ENCODE assay signal across 12 mouse cellular contexts in the genomic region with DNA sequence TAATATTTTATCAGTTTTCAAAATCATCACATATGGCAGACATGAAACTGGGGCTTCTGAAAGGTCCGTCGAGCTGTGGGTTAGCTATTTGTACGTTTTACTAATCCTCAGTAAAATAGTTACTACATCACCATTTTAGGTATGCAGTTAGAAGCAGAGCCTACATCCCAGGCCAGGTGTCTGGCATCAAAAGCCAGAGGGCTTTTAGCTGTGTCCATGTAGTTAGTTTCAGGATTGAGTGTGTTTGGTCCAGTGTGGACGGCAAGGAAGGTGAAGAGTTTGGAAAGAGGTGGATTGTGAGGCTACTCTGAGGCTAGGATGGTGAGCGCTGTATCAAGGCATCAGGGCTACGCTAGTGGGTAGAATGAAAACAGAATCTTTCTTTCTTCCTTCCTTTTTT. TPM values are rescaled to one million over a fixed set of nuclear protein-coding genes. Genes with fewer than 3 reads are reported as not detected.
DNase-seq lines count a peak whose midpoint lies in the region; ATAC-seq and TF ChIP-seq lines count a peak whose summit lies in the region.
"Had no signal": no experiment of that assay in that cellular context is flagged by ENCODE, and none has a peak within 500 bp of the region (broad histone marks: within the 10 kb centered on the region; RNA-seq: fewer than 3 reads in every experiment).

No protein-coding gene starts in this region.

- no peaks in the 10 kb centered on the region for H3K27me3 ChIP-seq in forebrain, embryonic 13.5 days
- H3K27me3 ChIP-seq in forebrain, embryonic 14.5 days (replicated peaks; ENCODE audit: control insufficient read depth, insufficient read depth, low read length), result no peaks in the 10 kb centered on the region
- H3K27me3 ChIP-seq in hindbrain, postnatal 0 days (ENCODE audit: insufficient read depth, low read length), result no peaks in the 10 kb centered on the region
- no peaks in the 10 kb centered on the region for H3K27me3 ChIP-seq in hindbrain, embryonic 11.5 days (ENCODE audit: control insufficient read depth, insufficient read depth, low read length)
- H3K27me3 ChIP-seq in megakaryocyte, embryonic 14.5 days (replicated peaks), result no peaks in the 10 kb centered on the region
- no peaks in the 10 kb centered on the region for H3K27me3 ChIP-seq in liver, embryonic 14.5 days (ENCODE audit: control insufficient read depth, insufficient read depth, low read length)
- H3K27me3 ChIP-seq: CH12.LX; heart, embryonic 12.5 days had no signal

- H3K9ac ChIP-seq in forebrain, embryonic 13.5 days, result no peak overlapping the region
- no peak overlapping the region for H3K9ac ChIP-seq in forebrain, embryonic 14.5 days (ENCODE audit: low read length)
- H3K9ac ChIP-seq in hindbrain, postnatal 0 days (replicated peaks; ENCODE audit: low read length), result no peak overlapping the region
- H3K9ac ChIP-seq in hindbrain, embryonic 11.5 days (ENCODE audit: low read depth, low read length), result no peak overlapping the region
- peak overlapping the region; percentile 35 for H3K9ac ChIP-seq in liver, embryonic 14.5 days (replicated peaks)
- H3K9ac ChIP-seq: heart, embryonic 12.5 days had no signal

- H3K4me3 ChIP-seq in forebrain, embryonic 13.5 days, result no peak overlapping the region
- H3K4me3 ChIP-seq in forebrain, embryonic 14.5 days (ENCODE audit: low read depth, low read length), result no peak overlapping the region
- H3K4me3 ChIP-seq in hindbrain, postnatal 0 days (ENCODE audit: low read length), result no peak overlapping the region
- H3K4me3 ChIP-seq in hindbrain, embryonic 11.5 days (ENCODE audit: low read depth, low read length), result no peak overlapping the region
- peak overlapping the region; percentile 64 for H3K4me3 ChIP-seq in megakaryocyte, embryonic 14.5 days (replicated peaks)
- H3K4me3 ChIP-seq in liver, embryonic 14.5 days (ENCODE audit: insufficient read depth in 1 of 2, low read depth in 2 of 2, low read length in 2 of 2), result no peak overlapping the region

- DNase-seq in forebrain, embryonic 14.5 days (ENCODE audit: low spot score), result no peak
- DNase-seq in hindbrain, postnatal 0 days (ENCODE audit: low spot score), result no peak
- no peak for DNase-seq in hindbrain, embryonic 11.5 days (ENCODE audit: low spot score)
- no peak for DNase-seq in liver, embryonic 14.5 days (ENCODE audit: low read depth in 3 of 3, low spot score in 3 of 3)
- no peak for DNase-seq in layer of hippocampus, adult 11-12 months (ENCODE audit: low spot score)
- DNase-seq: gastrocnemius, postnatal 36 days; thymus, adult 18-20 months had no signal

- no peaks in the 10 kb centered on the region for H3K9me3 ChIP-seq in forebrain, embryonic 13.5 days (replicated peaks)
- H3K9me3 ChIP-seq in forebrain, embryonic 14.5 days (replicated peaks; ENCODE audit: control insufficient read depth, low read length), result no peaks in the 10 kb centered on the region
- no peaks in the 10 kb centered on the region for H3K9me3 ChIP-seq in hindbrain, postnatal 0 days (ENCODE audit: low read length)
- no peaks in the 10 kb centered on the region for H3K9me3 ChIP-seq in hindbrain, embryonic 11.5 days (ENCODE audit: control insufficient read depth, low read length)
- no peaks in the 10 kb centered on the region for H3K9me3 ChIP-seq in megakaryocyte, embryonic 14.5 days
- H3K9me3 ChIP-seq in liver, embryonic 14.5 days (ENCODE audit: control insufficient read depth, low read length), result no peaks in the 10 kb centered on the region
- H3K9me3 ChIP-seq: heart, embryonic 12.5 days had no signal

- H3K4me1 ChIP-seq in forebrain, embryonic 13.5 days, result peaks cover 43% of the 10 kb centered on the region
- peaks cover 14% of the 10 kb centered on the region for H3K4me1 ChIP-seq in forebrain, embryonic 14.5 days (ENCODE audit: control insufficient read depth, insufficient read depth, low read length)
- peaks cover 7% of the 10 kb centered on the region; the same call in 1 of the 2 replicates for H3K4me1 ChIP-seq in hindbrain, postnatal 0 days (ENCODE audit: insufficient read depth, low read length)
- peaks cover 3% of the 10 kb centered on the region; the same call in 1 of the 2 replicates for H3K4me1 ChIP-seq in hindbrain, embryonic 11.5 days (replicated peaks; ENCODE audit: control insufficient read depth, insufficient read depth, low read length)
- peaks cover 80% of the 10 kb centered on the region for H3K4me1 ChIP-seq in megakaryocyte, embryonic 14.5 days
- H3K4me1 ChIP-seq in liver, embryonic 14.5 days (replicated peaks; ENCODE audit: control insufficient read depth in 2 of 2, insufficient read depth in 2 of 2, low read length in 1 of 2), result peaks cover 20 to 34% of the 10 kb centered on the region in 2 experiments

- TF ChIP-seq EP300 in liver, embryonic 14.5 days (IDR thresholded peaks at IDR 0.05; ENCODE audit: low read depth), result no peak

- no peak for ATAC-seq in forebrain, embryonic 13.5 days
- no peak for ATAC-seq in forebrain, embryonic 14.5 days
- ATAC-seq in hindbrain, postnatal 0 days, result no peak
- no peak for ATAC-seq in hindbrain, embryonic 11.5 days (ENCODE audit: low FRiP score)
- no peak for ATAC-seq in megakaryocyte, adult 5-6 weeks (ENCODE audit: poor library complexity, severe bottlenecking)
- no peak for ATAC-seq in liver, embryonic 14.5 days (ENCODE audit: insufficient read depth)

- 92% methylated on average over 6 of the region's 6 CpGs for WGBS in forebrain, embryonic 13.5 days
- WGBS in forebrain, embryonic 14.5 days, result 91% methylated on average over 6 of the region's 6 CpGs
- WGBS in hindbrain, postnatal 0 days, result 88% methylated on average over 6 of the region's 6 CpGs
- WGBS in hindbrain, embryonic 11.5 days, result 89% methylated on average over 6 of the region's 6 CpGs
- WGBS in liver, embryonic 14.5 days (ENCODE audit: insufficient replicate concordance), result 59% methylated on average over 6 of the region's 6 CpGs

- H3K36me3 ChIP-seq in forebrain, embryonic 13.5 days (ENCODE audit: poor library complexity, severe bottlenecking), result no peaks in the 10 kb centered on the region
- no peaks in the 10 kb centered on the region for H3K36me3 ChIP-seq in forebrain, embryonic 14.5 days (ENCODE audit: control insufficient read depth, insufficient read depth, low read length)
- no peaks in the 10 kb centered on the region for H3K36me3 ChIP-seq in hindbrain, postnatal 0 days (ENCODE audit: insufficient read depth, low read length)
- H3K36me3 ChIP-seq in hindbrain, embryonic 11.5 days (ENCODE audit: control insufficient read depth, insufficient read depth, low read length), result no peaks in the 10 kb centered on the region
- peaks cover 33% of the 10 kb centered on the region for H3K36me3 ChIP-seq in megakaryocyte, embryonic 14.5 days (replicated peaks; ENCODE audit: low read length)
- H3K36me3 ChIP-seq in liver, embryonic 14.5 days (replicated peaks; ENCODE audit: control insufficient read depth, insufficient read depth, low read depth), result no peaks in the 10 kb centered on the region
- H3K36me3 ChIP-seq: heart, embryonic 12.5 days had no signal

- no peak overlapping the region for H3K27ac ChIP-seq in forebrain, embryonic 13.5 days
- no peak overlapping the region for H3K27ac ChIP-seq in forebrain, embryonic 14.5 days (ENCODE audit: low read depth, low read length)
- no peak overlapping the region for H3K27ac ChIP-seq in hindbrain, postnatal 0 days
- H3K27ac ChIP-seq in hindbrain, embryonic 11.5 days (ENCODE audit: low read depth, low read length), result no peak overlapping the region
- H3K27ac ChIP-seq in liver, embryonic 14.5 days, result no peak overlapping the region

- peak overlapping the region; percentile 22; the same call in 1 of the 2 replicates for H3K4me2 ChIP-seq in forebrain, embryonic 13.5 days
- no peak overlapping the region for H3K4me2 ChIP-seq in forebrain, embryonic 14.5 days (ENCODE audit: low read length)
- H3K4me2 ChIP-seq in hindbrain, postnatal 0 days (ENCODE audit: low read depth, low read length), result peak overlapping the region; percentile 87
- H3K4me2 ChIP-seq in hindbrain, embryonic 11.5 days (replicated peaks; ENCODE audit: low read depth, low read length), result no peak overlapping the region
- peak overlapping the region; percentile 98; the same call in 1 of the 2 replicates for H3K4me2 ChIP-seq in liver, embryonic 14.5 days (ENCODE audit: low read depth)

- no peak for TF ChIP-seq CTCF in hindbrain, postnatal 0 days (IDR thresholded peaks at IDR 0.05; ENCODE audit: low read depth)
- no peak for TF ChIP-seq CTCF in liver, embryonic 14.5 days (IDR thresholded peaks at IDR 0.05; ENCODE audit: low read depth)

RNA-seq across cellular contexts. Expression of a gene that starts 3.0 kb away (rescaled TPM):
- 7.4 and 7.5 TPM in 2 replicates for polyA plus RNA-seq in forebrain, embryonic 13.5 days (2015; fragmentation: Nextera tagmentation; extraction: Ambion mirVana)
- 7.2 and 9.1 TPM in 2 replicates for polyA plus RNA-seq in forebrain, embryonic 14.5 days (2014; fragmentation: Nextera tagmentation; extraction: Ambion mirVana)
- 28.8 and 39.2 TPM in 2 replicates for total RNA-seq in hindbrain, postnatal 0 days (2014; rRNA removed)
- 9.6 and 9.7 TPM in 2 replicates for polyA plus RNA-seq in hindbrain, postnatal 0 days (2015; fragmentation: Nextera tagmentation; extraction: Ambion mirVana)
- 10.2 and 12.5 TPM in 2 replicates for polyA plus RNA-seq in hindbrain, embryonic 11.5 days (2014; fragmentation: Nextera tagmentation; extraction: Ambion mirVana)
- 11.0 and 19.5 TPM in 2 replicates for polyA plus RNA-seq in megakaryocyte, embryonic 14.5 days (2012; ENCODE audit: insufficient read depth, low replicate concordance)
- 15.5 and 16.3 TPM in 2 replicates for total RNA-seq in megakaryocyte, adult 5-6 weeks (2015)
- 17.1 and 19.1 TPM in 2 replicates for total RNA-seq in megakaryocyte, adult 5-6 weeks (2017)
- polyA plus RNA-seq in liver, embryonic 14.5 days (2012; rRNA removed), result 4.9 and 6.8 TPM in 2 replicates
- 6.4 and 7.8 TPM in 2 replicates for polyA plus RNA-seq in liver, embryonic 14.5 days (2014; fragmentation: Nextera tagmentation; extraction: Ambion mirVana)

Comparison
In these comparisons a context has a peak if more than half of its experiments do, and no peak if none do; other contexts are left out.
1. H3K4me2 ChIP-seq: peak in forebrain, embryonic 13.5 days (single experiment), hindbrain, postnatal 0 days (single experiment) and liver, embryonic 14.5 days (single experiment); none in forebrain, embryonic 14.5 days (single experiment) and hindbrain, embryonic 11.5 days (single experiment).